Mouse (Mus musculus) monocyte, adult 5-6 weeks (primary cell): ENCODE measurements around the gene Gm7714. TPM values are rescaled to one million over a fixed set of nuclear protein-coding genes. Genes with fewer than 3 reads are reported as not detected.
"Not testable (repeated sequence)": the region's sequence is repeated elsewhere in the genome, so short reads cannot be mapped to it uniquely, and the experiment has no call there.

ENCODE experiments used
- ATAC-seq: fragments of 153-309, 156-312 bp; replicated peaks from 2 replicates; pipeline ENCODE4 v1.8.0; 2017; ENCODE audit warnings: mild to moderate bottlenecking; ENCODE audit not compliant: low TSS enrichment, insufficient number of reproducible peaks, severe bottlenecking, poor library complexity, low FRiP score
- total RNA-seq: library from RNA; stranded (forward); fragments of 200-1000, 200-491, 200-594 nt; gene quantifications from 3 replicates; pipeline ENCODE4 v1.2.3, GENCODE M21; 2017

The Gm7714 gene
- total RNA-seq, result not detected in 3 replicates

- no peak for ATAC-seq
Observed at GRCm38 (mm10) chr5:88268619-88269018, at the start of gene Gm7714. Gene Gm7714 (plus strand): TSS chr5:88268919.

DNA sequence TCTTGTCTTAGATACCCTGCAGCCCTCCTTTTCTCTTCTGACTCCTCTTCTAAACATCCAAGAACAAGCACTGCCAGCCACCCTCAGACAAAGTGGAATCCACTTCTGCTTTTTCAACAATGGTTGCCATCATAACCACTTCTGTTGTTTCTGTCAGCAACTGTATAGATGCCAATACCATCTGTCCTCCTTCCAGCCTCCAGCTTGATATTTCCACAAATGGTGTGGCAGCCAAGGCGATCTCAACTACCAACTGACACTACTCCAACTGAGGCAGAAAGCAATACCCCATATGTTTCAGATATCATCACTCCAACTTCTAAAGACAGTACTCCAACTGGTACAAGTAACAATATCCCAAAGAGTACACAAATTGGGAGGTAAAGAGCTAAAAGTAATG lies 12.2 kb upstream of the Gm7714 start:
- no peak for ATAC-seq

- ATAC-seq, result not testable (repeated sequence)
Observed at GRCm38 (mm10) chr5:88311307-88311706, 42.6 kb downstream of the Gm7714 start.

- no peak for ATAC-seq
Observed at GRCm38 (mm10) chr5:88317012-88317411, 48.3 kb downstream of the Gm7714 start, which contains the start of gene Prol1. Gene Prol1 (plus strand): TSS chr5:88317312.

Other genes with a start within 250 kb of the Gm7714 start
- not detected in 3 replicates for gene Smr2, start 182.4 kb upstream of the Gm7714 start, total RNA-seq
- gene Gm11116, start 157.4 kb upstream of the Gm7714 start, total RNA-seq, result not detected in 3 replicates
- not detected in 3 replicates for gene Gm11115, start 114.8 kb upstream of the Gm7714 start, total RNA-seq
- gene Prol1, start 48.4 kb downstream of the Gm7714 start, total RNA-seq, result not detected in 3 replicates
- not detected in 3 replicates for gene Amtn, start 107.2 kb downstream of the Gm7714 start, total RNA-seq
- gene Ambn, start 187.1 kb downstream of the Gm7714 start, total RNA-seq, result not detected in 3 replicates
- gene Enam, start 219.1 kb downstream of the Gm7714 start, total RNA-seq, result not detected in 3 replicates